In the genomic region with DNA sequence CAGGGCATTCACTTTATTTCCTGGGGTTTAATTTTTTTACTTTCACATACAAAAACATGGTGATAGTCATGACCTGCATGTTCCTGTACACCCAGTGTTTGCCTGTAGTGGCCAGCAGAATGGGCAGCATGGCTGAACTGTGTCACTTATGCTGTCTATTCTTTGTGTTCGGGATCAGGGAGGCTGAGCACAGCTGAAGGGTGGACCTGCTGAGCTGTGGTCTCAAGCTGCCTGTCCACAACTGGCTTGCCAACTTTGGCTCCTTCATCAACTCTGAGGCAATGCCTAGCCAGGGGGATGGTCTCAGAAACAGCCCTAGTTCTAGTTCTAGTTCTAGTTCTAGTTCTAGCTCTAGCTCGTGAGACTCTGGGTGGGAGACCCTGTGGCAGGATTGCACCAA, we compare ENCODE assay signal across 18 mouse cellular contexts.
DNase-seq lines count a peak whose midpoint lies in the region; ATAC-seq and TF ChIP-seq lines count a peak whose summit lies in the region.
"Had no signal": no experiment of that assay in that cellular context is flagged by ENCODE, and none has a peak within 500 bp of the region (broad histone marks: within the 10 kb centered on the region; RNA-seq: fewer than 3 reads in every experiment).

No protein-coding gene starts in this region.

- no peak for DNase-seq in heart, embryonic 10.5 days (ENCODE audit: low spot score)
- no peak for DNase-seq in heart, adult 8-10 months (ENCODE audit: low spot score)
- peak; percentile 16 for DNase-seq in hindbrain, postnatal 0 days (ENCODE audit: low spot score)
- no peak for DNase-seq in spleen, postnatal 4 days (ENCODE audit: low spot score in 2 of 2)
- no peak for DNase-seq in adrenal gland, adult 8-10 months
- DNase-seq: B cell, adult 2 months; kidney, postnatal 4 days; liver, embryonic 13.5 days; lung, embryonic 14.5 days; thymus, postnatal 36 days had no signal

- no peak overlapping the region for H3K4me3 ChIP-seq in heart, embryonic 10.5 days
- no peak overlapping the region for H3K4me3 ChIP-seq in hindbrain, postnatal 0 days (ENCODE audit: low read length)
- H3K4me3 ChIP-seq in hindbrain, embryonic 16.5 days (ENCODE audit: low read length) = no peak overlapping the region
- H3K4me3 ChIP-seq in midbrain, embryonic 15.5 days = no peak overlapping the region
- H3K4me3 ChIP-seq: embryonic facial prominence, embryonic 15.5 days; heart, adult 2 months; limb, embryonic 12.5 days; liver, embryonic 13.5 days had no signal

- peak overlapping the region; percentile 42; the same call in 1 of the 2 replicates for H3K27ac ChIP-seq in heart, embryonic 10.5 days
- H3K27ac ChIP-seq in hindbrain, postnatal 0 days = no peak overlapping the region
- no peak overlapping the region for H3K27ac ChIP-seq in hindbrain, embryonic 16.5 days (ENCODE audit: low read depth, low read length)
- peak overlapping the region; percentile 56 for H3K27ac ChIP-seq in midbrain, embryonic 15.5 days
- H3K27ac ChIP-seq: embryonic facial prominence, embryonic 15.5 days; heart, adult 2 months; limb, embryonic 12.5 days; liver, embryonic 13.5 days; macrophage had no signal

- H3K36me3 ChIP-seq in heart, embryonic 10.5 days = no peaks in the 10 kb centered on the region
- H3K36me3 ChIP-seq in hindbrain, postnatal 0 days (ENCODE audit: insufficient read depth, low read length) = no peaks in the 10 kb centered on the region
- H3K36me3 ChIP-seq in hindbrain, embryonic 16.5 days (ENCODE audit: control insufficient read depth, insufficient read depth, low read length) = no peaks in the 10 kb centered on the region
- no peaks in the 10 kb centered on the region for H3K36me3 ChIP-seq in midbrain, embryonic 15.5 days (replicated peaks)
- H3K36me3 ChIP-seq: embryonic facial prominence, embryonic 15.5 days; liver, embryonic 13.5 days had no signal

- no peak overlapping the region for H3K9ac ChIP-seq in hindbrain, postnatal 0 days (replicated peaks; ENCODE audit: low read length)
- H3K9ac ChIP-seq in hindbrain, embryonic 16.5 days (ENCODE audit: low read depth, low read length) = no peak overlapping the region
- H3K9ac ChIP-seq in midbrain, embryonic 15.5 days = no peak overlapping the region
- H3K9ac ChIP-seq: embryonic facial prominence, embryonic 15.5 days; limb, embryonic 12.5 days; liver, embryonic 13.5 days; lung, embryonic 14.5 days had no signal

- no peak for TF ChIP-seq CTCF in hindbrain, postnatal 0 days (IDR thresholded peaks at IDR 0.05; ENCODE audit: low read depth)

- H3K4me1 ChIP-seq in heart, embryonic 10.5 days = peaks cover 19% of the 10 kb centered on the region
- H3K4me1 ChIP-seq in hindbrain, postnatal 0 days (ENCODE audit: insufficient read depth, low read length) = peaks cover 10% of the 10 kb centered on the region; the same call in 1 of the 2 replicates
- peaks cover 8% of the 10 kb centered on the region for H3K4me1 ChIP-seq in hindbrain, embryonic 16.5 days (ENCODE audit: control insufficient read depth, insufficient read depth, low read depth, low read length)
- H3K4me1 ChIP-seq in midbrain, embryonic 15.5 days = peaks cover 6% of the 10 kb centered on the region

- no peaks in the 10 kb centered on the region for H3K9me3 ChIP-seq in heart, embryonic 10.5 days
- no peaks in the 10 kb centered on the region for H3K9me3 ChIP-seq in hindbrain, postnatal 0 days (ENCODE audit: low read length)
- no peaks in the 10 kb centered on the region for H3K9me3 ChIP-seq in hindbrain, embryonic 16.5 days (ENCODE audit: control insufficient read depth, low read length)
- H3K9me3 ChIP-seq in midbrain, embryonic 15.5 days = no peaks in the 10 kb centered on the region
- H3K9me3 ChIP-seq: embryonic facial prominence, embryonic 15.5 days; limb, embryonic 12.5 days; liver, embryonic 13.5 days had no signal

- ATAC-seq in hindbrain, postnatal 0 days = no peak
- ATAC-seq in hindbrain, embryonic 16.5 days = no peak
- ATAC-seq in megakaryocyte-erythroid progenitor cell, adult 5-6 weeks (replicated peaks; ENCODE audit: low FRiP score, low TSS enrichment, poor library complexity, severe bottlenecking) = 0 out of 2 replicates have a peak, but pooled peaks have one; percentile 6
- ATAC-seq in midbrain, embryonic 15.5 days (replicated peaks) = no peak
- ATAC-seq: intestine, embryonic 16.5 days had no signal

- no peak overlapping the region for H3K4me2 ChIP-seq in hindbrain, postnatal 0 days (ENCODE audit: low read depth, low read length)
- H3K4me2 ChIP-seq in hindbrain, embryonic 16.5 days (ENCODE audit: low read length) = no peak overlapping the region
- H3K4me2 ChIP-seq in midbrain, embryonic 15.5 days = no peak overlapping the region
- H3K4me2 ChIP-seq: embryonic facial prominence, embryonic 15.5 days; limb, embryonic 12.5 days; liver, embryonic 13.5 days; lung, embryonic 14.5 days had no signal

- H3K27me3 ChIP-seq in heart, embryonic 10.5 days (ENCODE audit: insufficient read depth, poor library complexity, severe bottlenecking) = no peaks in the 10 kb centered on the region
- H3K27me3 ChIP-seq in hindbrain, postnatal 0 days (ENCODE audit: insufficient read depth, low read length) = no peaks in the 10 kb centered on the region
- no peaks in the 10 kb centered on the region for H3K27me3 ChIP-seq in hindbrain, embryonic 16.5 days (replicated peaks; ENCODE audit: control insufficient read depth, insufficient read depth, low read length)
- no peaks in the 10 kb centered on the region for H3K27me3 ChIP-seq in midbrain, embryonic 15.5 days (replicated peaks)
- H3K27me3 ChIP-seq: embryonic facial prominence, embryonic 15.5 days; limb, embryonic 12.5 days; liver, embryonic 13.5 days had no signal

- 80% methylated on average over 2 of the region's 2 CpGs for WGBS in heart, embryonic 10.5 days
- 55% methylated on average over 2 of the region's 2 CpGs for WGBS in hindbrain, postnatal 0 days
- WGBS in hindbrain, embryonic 16.5 days = 71% methylated on average over 2 of the region's 2 CpGs
- 69% methylated on average over 2 of the region's 2 CpGs for WGBS in midbrain, embryonic 15.5 days

Comparison
In these comparisons a context has a peak if more than half of its experiments do, and no peak if none do; other contexts are left out.
1. H3K27ac ChIP-seq: peak in heart, embryonic 10.5 days (single experiment) and midbrain, embryonic 15.5 days (single experiment); none in hindbrain, postnatal 0 days (single experiment) and hindbrain, embryonic 16.5 days (single experiment).